Mouse (Mus musculus): ENCODE results near the gene Cnr2. TPM values are rescaled to one million over a fixed set of nuclear protein-coding genes. Genes with fewer than 3 reads are reported as not detected.

Cnr2 gene
- polyA plus RNA-seq (2012; ENCODE audit: insufficient read depth, insufficient read length, missing spikeins), result 17.3 and 18.8 TPM in 2 replicates

DNA sequence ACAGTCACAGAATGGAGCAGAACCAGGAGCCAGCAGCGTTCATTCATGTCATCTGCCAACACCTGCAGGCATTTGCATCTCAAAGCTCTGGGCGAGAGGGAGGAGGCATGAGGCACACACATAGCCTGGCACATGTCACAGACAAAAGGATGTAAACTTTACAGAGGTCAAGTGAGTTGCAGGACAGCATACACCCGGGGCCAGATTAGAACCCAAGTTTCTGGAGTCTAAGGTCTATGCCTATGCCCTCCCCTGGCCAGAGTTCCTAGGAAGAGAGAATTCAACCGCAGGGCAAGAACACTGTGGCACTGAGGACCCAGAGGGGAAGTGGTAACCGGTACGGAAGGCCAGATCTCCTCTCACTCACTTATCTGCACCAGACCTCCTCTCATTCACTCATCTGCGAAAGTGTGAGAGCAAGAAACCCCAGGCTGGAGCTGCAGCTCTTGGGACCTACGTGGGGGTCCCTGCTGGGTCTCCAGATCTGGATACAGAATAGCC lies at the start of gene Cnr2:
Gene Cnr2 (plus strand): TSS at position 324 of the 501 bp plus-strand sequence.
- Histone ChIP-seq H3K27ac (ENCODE audit: insufficient read depth, low read depth, low read length) (peak within 1 kb of the TSS; percentile 82), H3K4me3 (ENCODE audit: insufficient read depth, low read length) (peak within 1 kb of the TSS; percentile 57), H3K4me1 (ENCODE audit: control insufficient read depth, insufficient read depth, low read length) (peaks cover 46% of the 10 kb centered on the region)
- TF ChIP-seq POLR2A (IDR thresholded peaks at IDR 0.05; ENCODE audit: borderline replicate concordance, low read depth, low read length) (no peak), CTCF (IDR thresholded peaks at IDR 0.05; ENCODE audit: low read depth, low read length) (no peak)

GRCm38 (mm10) chr4:135847581-135847980 lies 47.6 kb upstream of the Cnr2 start:
- TF ChIP-seq CTCF (IDR thresholded peaks at IDR 0.05; ENCODE audit: low read depth, low read length) (no peak), POLR2A (IDR thresholded peaks at IDR 0.05; ENCODE audit: borderline replicate concordance, low read depth, low read length) (no peak)
- Histone ChIP-seq H3K4me1 (ENCODE audit: control insufficient read depth, insufficient read depth, low read length) (0 out of 2 replicates have a peak, but pooled peaks cover 3% of the 10 kb centered on the region), H3K27ac (ENCODE audit: insufficient read depth, low read depth, low read length) (no peak overlapping the region), H3K4me3 (ENCODE audit: insufficient read depth, low read length) (no peak overlapping the region)

GRCm38 (mm10) chr4:135850411-135851095 lies 44.6 kb upstream of the Cnr2 start:
- no peak for TF ChIP-seq POLR2A (IDR thresholded peaks at IDR 0.05; ENCODE audit: borderline replicate concordance, low read depth, low read length)
- TF ChIP-seq CTCF (IDR thresholded peaks at IDR 0.05; ENCODE audit: low read depth, low read length), result no peak
- no peak overlapping the region for H3K4me3 ChIP-seq (ENCODE audit: insufficient read depth, low read length)
- H3K4me1 ChIP-seq (ENCODE audit: control insufficient read depth, insufficient read depth, low read length), result peaks cover 8% of the 10 kb centered on the region
- no peak overlapping the region for H3K27ac ChIP-seq (ENCODE audit: insufficient read depth, low read depth, low read length)

- Histone ChIP-seq H3K27ac (ENCODE audit: insufficient read depth, low read depth, low read length) (no peak overlapping the region), H3K4me1 (ENCODE audit: control insufficient read depth, insufficient read depth, low read length) (peaks cover 8% of the 10 kb centered on the region), H3K4me3 (ENCODE audit: insufficient read depth, low read length) (no peak overlapping the region)
- TF ChIP-seq POLR2A (IDR thresholded peaks at IDR 0.05; ENCODE audit: borderline replicate concordance, low read depth, low read length), result no peak
- no peak for TF ChIP-seq CTCF (IDR thresholded peaks at IDR 0.05; ENCODE audit: low read depth, low read length)
Observed at GRCm38 (mm10) chr4:135851942-135852341, 43.3 kb upstream of the Cnr2 start.

GRCm38 (mm10) chr4:135853987-135854546 lies 41.1 kb upstream of the Cnr2 start:
- H3K4me3 ChIP-seq (ENCODE audit: insufficient read depth, low read length), result no peak overlapping the region
- no peak overlapping the region for H3K27ac ChIP-seq (ENCODE audit: insufficient read depth, low read depth, low read length)
- peaks cover 13% of the 10 kb centered on the region for H3K4me1 ChIP-seq (ENCODE audit: control insufficient read depth, insufficient read depth, low read length)
- no peak for TF ChIP-seq POLR2A (IDR thresholded peaks at IDR 0.05; ENCODE audit: borderline replicate concordance, low read depth, low read length)
- TF ChIP-seq CTCF (IDR thresholded peaks at IDR 0.05; ENCODE audit: low read depth, low read length), result no peak

DNA sequence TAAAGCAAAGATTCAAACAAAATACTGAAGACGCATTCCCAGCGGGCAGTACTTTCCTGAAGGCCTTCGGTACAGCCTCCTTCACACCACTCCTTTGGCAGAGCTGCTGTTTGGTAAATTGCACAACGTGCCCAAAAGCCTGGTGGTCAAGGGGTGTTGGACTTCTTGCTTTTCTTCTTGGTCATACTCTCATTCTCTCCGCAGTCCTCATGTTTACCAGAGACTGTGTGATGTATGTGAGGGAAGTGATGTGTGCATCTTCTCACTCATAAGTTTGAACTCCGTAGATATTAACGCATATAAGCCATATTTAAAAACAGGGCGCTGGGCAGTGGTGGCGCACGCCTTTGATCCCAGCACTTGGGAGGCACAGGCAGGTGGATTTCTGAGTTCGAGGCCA lies 40.6 kb upstream of the Cnr2 start:
- Histone ChIP-seq H3K4me1 (ENCODE audit: control insufficient read depth, insufficient read depth, low read length) (peaks cover 16% of the 10 kb centered on the region), H3K27ac (ENCODE audit: insufficient read depth, low read depth, low read length) (peak overlapping the region; percentile 92), H3K4me3 (ENCODE audit: insufficient read depth, low read length) (0 out of 2 replicates have a peak overlapping the region, but pooled peaks have one; percentile 72)
- no peak for TF ChIP-seq CTCF (IDR thresholded peaks at IDR 0.05; ENCODE audit: low read depth, low read length)
- TF ChIP-seq POLR2A (IDR thresholded peaks at IDR 0.05; ENCODE audit: borderline replicate concordance, low read depth, low read length), result no peak

DNA sequence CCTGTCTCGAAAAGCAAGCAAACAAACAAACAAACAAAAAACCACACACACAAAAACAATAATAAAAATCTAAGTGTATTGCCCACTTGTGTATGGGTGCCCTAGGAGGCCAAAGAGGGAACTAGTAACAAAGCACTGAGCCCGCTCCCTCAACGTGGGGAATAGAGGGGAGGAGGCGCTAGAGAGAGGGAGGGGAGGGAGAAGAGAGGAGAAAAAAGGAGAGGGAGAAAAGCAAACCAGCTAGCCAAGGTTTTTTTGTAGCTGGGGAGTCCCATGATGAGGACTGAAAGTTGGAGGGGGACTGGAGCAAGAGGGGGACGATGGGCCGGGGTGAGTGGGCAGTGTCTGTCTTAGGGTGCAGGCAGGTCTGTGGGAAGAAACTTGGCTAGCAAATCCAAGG lies 40.1 kb upstream of the Cnr2 start:
- no peak for TF ChIP-seq CTCF (IDR thresholded peaks at IDR 0.05; ENCODE audit: low read depth, low read length)
- TF ChIP-seq POLR2A (IDR thresholded peaks at IDR 0.05; ENCODE audit: borderline replicate concordance, low read depth, low read length), result no peak
- peak overlapping the region; percentile 72 for H3K4me3 ChIP-seq (ENCODE audit: insufficient read depth, low read length)
- H3K4me1 ChIP-seq (ENCODE audit: control insufficient read depth, insufficient read depth, low read length), result peaks cover 19% of the 10 kb centered on the region
- peak overlapping the region; percentile 92 for H3K27ac ChIP-seq (ENCODE audit: insufficient read depth, low read depth, low read length)

- TF ChIP-seq CTCF (IDR thresholded peaks at IDR 0.05; ENCODE audit: low read depth, low read length), result no peak
- no peak for TF ChIP-seq POLR2A (IDR thresholded peaks at IDR 0.05; ENCODE audit: borderline replicate concordance, low read depth, low read length)
- peak within 1 kb of the TSS; percentile 92 for H3K27ac ChIP-seq (ENCODE audit: insufficient read depth, low read depth, low read length)
- H3K4me3 ChIP-seq (ENCODE audit: insufficient read depth, low read length), result peak within 1 kb of the TSS; percentile 85
- H3K4me1 ChIP-seq (ENCODE audit: control insufficient read depth, insufficient read depth, low read length), result peaks cover 20% of the 10 kb centered on the region
Observed at GRCm38 (mm10) chr4:135855536-135856222, 39.5 kb upstream of the Cnr2 start, which contains the start of gene Srsf10. Srsf10 (plus strand) TSS chr4:135855747.

DNA sequence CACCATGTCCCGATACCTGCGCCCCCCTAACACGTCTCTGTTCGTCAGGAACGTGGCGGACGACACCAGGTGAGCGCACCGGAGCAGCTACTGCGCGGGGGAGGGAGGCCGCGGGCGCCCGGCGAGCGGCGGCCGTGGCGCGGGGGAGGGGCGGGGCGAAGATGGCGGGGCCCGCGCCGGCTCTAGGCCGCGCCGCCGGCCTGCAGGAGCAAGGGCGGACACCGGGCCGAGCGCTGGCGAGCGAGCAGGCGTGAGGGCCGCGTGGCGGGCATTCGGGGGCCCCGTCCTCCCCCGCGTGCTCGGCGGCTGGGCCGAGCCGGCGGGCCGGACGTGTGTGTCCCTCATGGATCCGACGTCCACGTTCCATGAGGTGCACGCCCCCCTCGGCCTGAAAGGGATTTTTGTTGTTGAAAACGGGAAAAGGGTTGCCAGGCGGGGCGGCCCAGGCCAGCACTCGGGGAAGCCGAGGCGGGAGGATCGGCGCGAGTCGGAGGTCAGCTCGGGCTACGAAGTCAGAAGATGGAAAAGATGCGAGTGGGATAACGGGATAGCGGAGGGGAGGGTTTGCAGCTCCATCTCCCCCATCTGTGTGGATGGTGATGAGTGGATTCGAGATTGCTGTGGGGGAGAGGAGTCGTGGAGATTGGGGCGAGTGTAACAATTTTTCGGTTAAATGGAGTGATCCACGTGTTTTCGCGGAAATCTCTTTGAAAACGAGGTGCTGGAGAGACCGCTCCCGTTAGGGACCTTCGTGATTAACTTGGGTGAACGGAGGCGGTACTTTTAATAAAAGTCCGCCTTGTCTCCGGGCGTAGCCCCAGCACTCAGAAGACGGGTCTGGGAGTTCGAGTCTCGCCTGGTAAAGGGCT lies 38.7 kb upstream of the Cnr2 start:
- Histone ChIP-seq H3K27ac (ENCODE audit: insufficient read depth, low read depth, low read length) (peak overlapping the region; percentile 89), H3K4me3 (ENCODE audit: insufficient read depth, low read length) (peak overlapping the region; percentile 85), H3K4me1 (ENCODE audit: control insufficient read depth, insufficient read depth, low read length) (peaks cover 23% of the 10 kb centered on the region)
- TF ChIP-seq CTCF (IDR thresholded peaks at IDR 0.05; ENCODE audit: low read depth, low read length), result no peak
- TF ChIP-seq POLR2A (IDR thresholded peaks at IDR 0.05; ENCODE audit: borderline replicate concordance, low read depth, low read length), result no peak
